Mouse (Mus musculus): ENCODE data around the gene Csrp3.

The Csrp3 gene

GRCm38 (mm10) chr7:48824671-48825070 lies 23.2 kb downstream of the Csrp3 start:
- DNase-seq = no peak

GRCm38 (mm10) chr7:48823621-48824020 lies 24.2 kb downstream of the Csrp3 start:
- DNase-seq = no peak

- no peak for DNase-seq
Observed at GRCm38 (mm10) chr7:48821654-48822053, 26.2 kb downstream of the Csrp3 start.

- no peak for DNase-seq
Observed at GRCm38 (mm10) chr7:48813594-48813993, 34.2 kb downstream of the Csrp3 start.

GRCm38 (mm10) chr7:48812358-48812757 lies 35.5 kb downstream of the Csrp3 start:
- DNase-seq = no peak

DNA sequence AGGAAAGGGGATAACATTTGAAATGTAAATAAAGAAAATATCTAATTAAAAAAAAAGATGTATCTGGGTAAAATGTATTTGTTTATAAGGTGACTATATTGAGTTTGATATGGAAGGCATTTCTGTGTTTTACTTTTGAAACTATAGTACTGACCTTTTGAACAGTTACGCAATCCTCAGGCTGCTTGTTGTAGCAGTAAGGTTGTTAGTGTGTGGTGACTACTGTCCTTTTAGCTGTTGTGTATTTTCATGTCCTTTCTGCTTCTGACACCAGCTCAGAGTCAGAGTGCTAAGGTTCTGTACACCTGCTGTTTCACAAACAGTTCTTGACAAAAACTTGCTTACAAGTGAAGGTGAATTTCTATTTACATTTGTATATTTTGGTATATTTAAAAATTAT lies 37.2 kb downstream of the Csrp3 start:
- DNase-seq = no peak

DNA sequence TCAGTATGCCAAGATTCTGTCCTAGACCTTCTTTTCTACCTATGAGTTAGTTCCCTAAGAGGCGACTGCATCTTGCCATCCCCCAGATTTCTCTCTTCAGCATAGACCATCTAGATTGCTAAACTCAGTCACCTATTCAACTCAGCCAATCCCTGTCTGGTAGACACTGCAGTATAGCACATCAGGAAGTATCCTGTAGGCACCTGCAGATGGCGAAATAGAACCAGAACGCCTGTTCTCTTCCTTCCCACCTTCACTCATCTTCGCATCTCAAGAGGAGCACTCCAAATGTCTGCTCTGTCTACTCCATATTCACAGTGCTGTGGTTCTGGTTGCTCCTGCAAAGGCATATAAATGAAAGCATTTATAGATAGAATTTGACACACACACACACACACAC lies 41.2 kb downstream of the Csrp3 start:
- no peak for DNase-seq

DNA sequence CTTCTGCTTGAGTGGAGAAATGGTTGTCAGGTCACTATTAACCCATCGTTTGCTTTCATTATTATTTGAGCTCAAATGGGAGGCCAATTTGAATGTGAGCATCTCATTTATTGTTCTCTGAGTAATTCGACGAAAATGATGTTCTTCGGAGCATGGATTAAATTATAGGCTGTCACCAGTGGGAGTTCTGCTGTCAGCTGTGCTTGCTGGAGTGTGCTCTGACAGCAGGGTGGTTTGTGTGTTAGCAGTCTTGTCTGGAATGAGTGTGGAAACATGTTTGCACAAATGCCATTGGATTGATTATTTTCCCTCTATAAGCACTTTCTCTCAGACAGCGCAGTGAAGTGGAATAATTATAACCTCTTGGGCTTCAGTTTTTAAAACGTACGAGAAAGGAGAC lies 44.5 kb downstream of the Csrp3 start:
- no peak for DNase-seq

DNA sequence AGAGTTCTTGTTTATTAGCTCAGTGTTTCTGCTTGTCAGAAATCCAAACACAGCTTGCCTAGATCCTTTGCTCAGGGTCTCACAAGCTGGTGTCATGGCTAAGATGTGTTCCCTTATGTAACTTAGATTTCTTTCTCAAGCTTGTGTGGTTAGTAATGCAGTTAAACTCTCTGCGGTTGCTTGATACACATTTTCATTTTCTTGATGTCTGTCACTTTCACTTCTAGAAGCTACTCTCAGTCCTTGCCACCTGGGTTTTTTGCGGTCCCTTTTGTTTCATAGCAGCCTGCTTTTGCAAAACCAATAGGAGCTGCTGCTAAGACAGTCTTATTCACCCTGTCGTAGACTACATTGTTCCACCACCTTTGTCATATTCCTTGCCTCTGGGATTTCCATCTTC lies 52.7 kb downstream of the Csrp3 start:
- DNase-seq = no peak

- no peak for DNase-seq
Observed at GRCm38 (mm10) chr7:48791412-48791811, 56.4 kb downstream of the Csrp3 start.

GRCm38 (mm10) chr7:48790117-48790516 lies 57.7 kb downstream of the Csrp3 start:
- no peak for DNase-seq

- DNase-seq = peak; percentile 93
Observed at GRCm38 (mm10) chr7:48788851-48789572, 58.8 kb downstream of the Csrp3 start, which contains the start of gene Zdhhc13. TSS of gene Zdhhc13 (plus strand) at chr7:48789003.

DNA sequence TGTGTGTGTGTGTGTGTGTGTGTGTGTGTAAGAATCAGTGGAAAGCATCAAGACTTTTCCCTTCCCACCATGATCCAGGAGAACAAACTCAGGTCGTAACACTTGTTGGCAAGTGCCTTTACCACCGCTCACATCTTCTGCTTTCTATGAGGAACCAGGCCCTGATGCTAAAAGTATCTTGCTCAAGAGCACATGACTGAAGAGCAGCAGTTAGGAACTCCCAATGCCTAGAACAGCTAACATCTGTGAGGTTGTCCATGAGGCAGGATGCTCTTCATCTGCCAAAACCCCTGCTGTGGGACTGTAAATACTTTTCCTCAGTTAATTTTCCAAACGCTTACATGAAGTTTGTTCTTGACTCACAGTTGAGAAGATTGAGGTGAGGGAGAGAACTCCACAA lies 59.5 kb downstream of the Csrp3 start:
- DNase-seq = no peak

- DNase-seq = no peak
Observed at GRCm38 (mm10) chr7:48784773-48785523, 62.9 kb downstream of the Csrp3 start.

DNA sequence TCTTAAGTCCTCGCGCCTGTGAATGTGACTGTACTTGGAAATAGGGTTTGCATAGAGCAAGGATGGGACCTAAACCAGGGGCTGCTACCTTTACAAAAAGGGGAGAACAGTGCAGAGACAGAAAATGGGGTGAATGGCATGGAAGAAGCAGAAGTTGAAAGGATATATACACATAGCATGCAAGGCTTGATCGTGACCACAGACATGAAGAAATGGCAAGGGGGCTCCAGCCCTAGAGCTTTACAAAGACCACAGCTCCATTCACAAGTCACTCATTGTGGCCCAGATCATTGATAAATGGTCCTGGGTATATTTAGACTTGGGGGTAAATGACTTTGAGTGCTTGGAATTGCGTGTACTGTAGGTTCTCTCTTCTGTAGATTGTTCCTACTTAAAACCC lies 65.4 kb downstream of the Csrp3 start:
- no peak for DNase-seq
